Mouse (Mus musculus) neural tube, embryonic 11.5 days (tissue): ENCODE measurements at regions not wholly inside any gene's neighbourhood (a gene's known extent, or its start where the extent isn't known, plus 50 kb on each side); places are given as distances from the start of the nearest gene placed in this dataset.
A peak's percentile ranks its signal among the peaks of the same experiment; 100 is the strongest.
"Not testable (repeated sequence)": the region's sequence is repeated elsewhere in the genome, so short reads cannot be mapped to it uniquely, and the experiment has no call there.

Experiments
- ATAC-seq: fragments of 200-750 bp; cut with Nextera tagmentation; 2 replicates; pipeline ENCODE4 v1.8.0; 2017; ENCODE audit warnings: moderate number of reproducible peaks, mild to moderate bottlenecking, moderate TSS enrichment, moderate library complexity; ENCODE audit not compliant: insufficient read depth, low FRiP score, low TSS enrichment
- DNase-seq: peaks from one replicate; pipeline ENCODE4 v3.0.0-alpha.2; 2015; ENCODE audit warnings: low spot score
- H3K27ac ChIP-seq: fragments of 300-500 bp; sonication (generic); 2 replicates; pipeline ENCODE4 v1.5.1; 2014; ENCODE audit warnings: low read depth, mild to moderate bottlenecking, low read length
- H3K27me3 ChIP-seq: fragments of 300-500 bp; sonication (generic); 2 replicates; pipeline ENCODE4 v1.6.1; 2014; ENCODE audit warnings: mild to moderate bottlenecking, low read length, mixed read lengths; ENCODE audit not compliant: control insufficient read depth, insufficient read depth
- H3K36me3 ChIP-seq: fragments of 300-500 bp; sonication (generic); 2 replicates; pipeline ENCODE4 v1.6.1; 2014; ENCODE audit warnings: mild to moderate bottlenecking, low read length, moderate library complexity, mixed read lengths; ENCODE audit not compliant: control insufficient read depth, insufficient read depth
- H3K4me1 ChIP-seq: fragments of 300-500 bp; sonication (generic); 2 replicates; pipeline ENCODE4 v1.6.1; 2014; ENCODE audit warnings: low read length, mixed read lengths; ENCODE audit not compliant: control insufficient read depth, insufficient read depth
- H3K4me2 ChIP-seq: fragments of 300-500 bp; sonication (generic); 2 replicates; pipeline ENCODE4 v1.6.1; 2014; ENCODE audit warnings: low read depth, mild to moderate bottlenecking, moderate library complexity
- H3K4me3 ChIP-seq: fragments of 300-500 bp; sonication (generic); 2 replicates; pipeline ENCODE4 v1.5.1; 2014; ENCODE audit warnings: low read depth, low read length
- H3K9ac ChIP-seq: fragments of 300-500 bp; sonication (generic); 2 replicates; pipeline ENCODE4 v1.6.1; 2014; ENCODE audit warnings: mild to moderate bottlenecking, low read length
- H3K9me3 ChIP-seq: fragments of 300-500 bp; sonication (generic); 2 replicates; pipeline ENCODE4 v1.6.1; 2016; ENCODE audit warnings: low read length; ENCODE audit not compliant: control insufficient read depth
- WGBS: fragments of 180-500 bp; shearing (Covaris S2); extraction: QIAGEN DNeasy Blood & Tissue Kit; methylation state at CpG from one replicate; pipeline ENCODE4 v1.1.7; 2014; 5-methylcytosine and 5-hydroxymethylcytosine counted together

- H3K4me1 ChIP-seq: no peaks in the 10 kb centered on the region
- H3K36me3 ChIP-seq: no peaks in the 10 kb centered on the region
- DNase-seq (no peak), ATAC-seq (no peak)
- no peak overlapping the region for H3K4me2 ChIP-seq
- no peaks in the 10 kb centered on the region for H3K27me3 ChIP-seq
- H3K9ac ChIP-seq: no peak overlapping the region
- H3K4me3 ChIP-seq: no peak overlapping the region
- no peak overlapping the region for H3K27ac ChIP-seq
- 93% methylated on average over 5 of the region's 5 CpGs for WGBS
- H3K9me3 ChIP-seq: no peaks in the 10 kb centered on the region
Observed at GRCm38 (mm10) chr13:103602302-103602701, 172.1 kb downstream of the Srek1 start.

- no peaks in the 10 kb centered on the region for H3K36me3 ChIP-seq
- no peaks in the 10 kb centered on the region for H3K4me1 ChIP-seq
- H3K27me3 ChIP-seq: no peaks in the 10 kb centered on the region
- 93% methylated on average over 16 of the region's 16 CpGs for WGBS
- no peaks in the 10 kb centered on the region for H3K9me3 ChIP-seq
- H3K4me2 ChIP-seq: no peak overlapping the region
- ATAC-seq: no peak
- H3K9ac ChIP-seq: no peak overlapping the region
- H3K4me3 ChIP-seq: no peak overlapping the region
- no peak for DNase-seq
- no peak overlapping the region for H3K27ac ChIP-seq
Observed at GRCm38 (mm10) chr13:103592371-103592770, 182.0 kb downstream of the Srek1 start.

- H3K4me2 ChIP-seq: no peak overlapping the region
- no peak overlapping the region for H3K9ac ChIP-seq
- no peaks in the 10 kb centered on the region for H3K27me3 ChIP-seq
- ATAC-seq (no peak), DNase-seq (no peak)
- no peak overlapping the region for H3K27ac ChIP-seq
- 84% methylated on average over 6 of the region's 6 CpGs for WGBS
- no peaks in the 10 kb centered on the region for H3K4me1 ChIP-seq
- no peak overlapping the region for H3K4me3 ChIP-seq
- H3K9me3 ChIP-seq: no peaks in the 10 kb centered on the region
- H3K36me3 ChIP-seq: no peaks in the 10 kb centered on the region
Observed at GRCm38 (mm10) chr13:103591874-103592273, 182.5 kb downstream of the Srek1 start.

- not testable (repeated sequence) for H3K4me3 ChIP-seq, H3K27ac ChIP-seq, H3K4me1 ChIP-seq, H3K36me3 ChIP-seq, ATAC-seq, H3K27me3 ChIP-seq, DNase-seq, H3K9me3 ChIP-seq, H3K4me2 ChIP-seq, H3K9ac ChIP-seq
- WGBS: 82% methylated on average over 7 of the region's 7 CpGs
Observed at GRCm38 (mm10) chr13:103591381-103591780, 183.0 kb downstream of the Srek1 start.

- no peak overlapping the region for H3K9ac ChIP-seq
- no peak overlapping the region for H3K27ac ChIP-seq
- no peak overlapping the region for H3K4me3 ChIP-seq
- H3K27me3 ChIP-seq: no peaks in the 10 kb centered on the region
- H3K36me3 ChIP-seq: no peaks in the 10 kb centered on the region
- no peaks in the 10 kb centered on the region for H3K9me3 ChIP-seq
- DNase-seq (no peak), ATAC-seq (no peak)
- H3K4me1 ChIP-seq: no peaks in the 10 kb centered on the region
- no peak overlapping the region for H3K4me2 ChIP-seq
- 90% methylated on average over 5 of the region's 5 CpGs for WGBS
Observed at GRCm38 (mm10) chr13:103589646-103590045, 184.8 kb downstream of the Srek1 start.

- H3K27ac ChIP-seq: no peak overlapping the region
- H3K4me3 ChIP-seq: no peak overlapping the region
- H3K4me1 ChIP-seq: no peaks in the 10 kb centered on the region
- no peak overlapping the region for H3K4me2 ChIP-seq
- WGBS: 41% methylated on average over 4 of the region's 4 CpGs
- ATAC-seq (no peak), DNase-seq (no peak)
- no peak overlapping the region for H3K9ac ChIP-seq
- H3K27me3 ChIP-seq: no peaks in the 10 kb centered on the region
- H3K36me3 ChIP-seq: no peaks in the 10 kb centered on the region
- no peaks in the 10 kb centered on the region for H3K9me3 ChIP-seq
Observed at GRCm38 (mm10) chr13:103576856-103577255, 197.6 kb downstream of the Srek1 start.

GRCm38 (mm10) chr13:103564715-103565114 lies 209.7 kb downstream of the Srek1 start:
- no peak overlapping the region for H3K4me3 ChIP-seq
- WGBS: 83% methylated on average over 8 of the region's 8 CpGs
- DNase-seq (no peak), ATAC-seq (no peak)
- H3K4me2 ChIP-seq: no peak overlapping the region
- no peaks in the 10 kb centered on the region for H3K36me3 ChIP-seq
- no peak overlapping the region for H3K9ac ChIP-seq
- no peaks in the 10 kb centered on the region for H3K9me3 ChIP-seq
- H3K27me3 ChIP-seq: no peaks in the 10 kb centered on the region
- H3K27ac ChIP-seq: no peak overlapping the region
- no peaks in the 10 kb centered on the region for H3K4me1 ChIP-seq

- Histone ChIP-seq H3K4me2 (no peak overlapping the region), H3K9ac (no peak overlapping the region), H3K27ac (no peak overlapping the region), H3K4me1 (no peaks in the 10 kb centered on the region), H3K36me3 (no peaks in the 10 kb centered on the region), H3K27me3 (no peaks in the 10 kb centered on the region), H3K9me3 (no peaks in the 10 kb centered on the region), H3K4me3 (no peak overlapping the region)
- no peak for DNase-seq
- ATAC-seq: 0 out of 2 replicates have a peak, but pooled peaks have one; percentile 31
- WGBS: 87% methylated on average over 26 of the region's 26 CpGs
Observed at GRCm38 (mm10) chr13:103561795-103562705, 212.4 kb downstream of the Srek1 start.

- 86% methylated on average over 3 of the region's 3 CpGs for WGBS
- no peak overlapping the region for H3K9ac ChIP-seq
Observed at GRCm38 (mm10) chr13:103558915-103559314, 215.5 kb downstream of the Srek1 start.

More at GRCm38 (mm10) chr13:103558915-103559314, 215.5 kb downstream of the Srek1 start:
- H3K4me2 ChIP-seq: no peak overlapping the region
- H3K4me1 ChIP-seq: no peaks in the 10 kb centered on the region
- no peaks in the 10 kb centered on the region for H3K27me3 ChIP-seq
- no peak overlapping the region for H3K4me3 ChIP-seq
- H3K9me3 ChIP-seq: no peaks in the 10 kb centered on the region
- no peaks in the 10 kb centered on the region for H3K36me3 ChIP-seq
- no peak for ATAC-seq
- H3K27ac ChIP-seq: no peak overlapping the region
- DNase-seq: no peak
